Mouse (Mus musculus) forebrain, embryonic 16.5 days (tissue): Measurements from ENCODE around the gene Fh1. TPM values are rescaled to one million over a fixed set of nuclear protein-coding genes. Genes with fewer than 3 reads are reported as not detected.

Experiments
- ATAC-seq: fragments of 200-750 bp; cut with Nextera tagmentation; 2 replicates; pipeline ENCODE4 v1.8.0; 2017; ENCODE audit warnings: mild to moderate bottlenecking, moderate library complexity
- H3K27ac ChIP-seq: fragments of 300-500 bp; sonication (generic); 2 replicates; pipeline ENCODE4 v1.5.1; 2014; ENCODE audit warnings: low read length, control low read depth
- H3K27me3 ChIP-seq: fragments of 300-500 bp; sonication (generic); replicated peaks from 2 replicates; pipeline ENCODE4 v1.6.1; 2014; ENCODE audit warnings: low read length; ENCODE audit not compliant: control insufficient read depth, insufficient read depth
- H3K36me3 ChIP-seq: fragments of 300-500 bp; sonication (generic); 2 replicates; pipeline ENCODE4 v1.6.1; 2014; ENCODE audit not compliant: control insufficient read depth, insufficient read depth
- H3K4me1 ChIP-seq: fragments of 300-500 bp; sonication (generic); replicated peaks from 2 replicates; pipeline ENCODE4 v1.6.1; 2014; ENCODE audit warnings: low read length; ENCODE audit not compliant: control insufficient read depth, insufficient read depth
- H3K4me2 ChIP-seq: fragments of 300-500 bp; sonication (generic); 2 replicates; pipeline ENCODE4 v1.6.1; 2014; ENCODE audit warnings: mild to moderate bottlenecking, low read length, control low read depth
- H3K4me3 ChIP-seq: fragments of 300-500 bp; sonication (generic); replicated peaks from 2 replicates; pipeline ENCODE4 v1.5.1; 2014; ENCODE audit warnings: mild to moderate bottlenecking, low read length, control low read depth
- H3K9ac ChIP-seq: fragments of 300-500 bp; sonication (generic); replicated peaks from 2 replicates; pipeline ENCODE4 v1.6.1; 2014; ENCODE audit warnings: low read depth, low read length, control low read depth
- H3K9me3 ChIP-seq: fragments of 300-500 bp; sonication (generic); 2 replicates; pipeline ENCODE4 v1.6.1; 2016; ENCODE audit warnings: low read length; ENCODE audit not compliant: control insufficient read depth
- WGBS: fragments of 180-500 bp; shearing (Covaris S2); extraction: QIAGEN DNeasy Blood & Tissue Kit; methylation state at CpG from one replicate; pipeline ENCODE4 v1.1.7; 2014; 5-methylcytosine and 5-hydroxymethylcytosine counted together
- polyA plus RNA-seq: library from polyadenylated mRNA; unstranded; fragments of >200 nt; fragmentation: Nextera tagmentation; extraction: Ambion mirVana; gene quantifications from 2 replicates; pipeline ENCODE4 v1.2.1, GENCODE M21; 2015

Gene Fh1
- 72.5 and 75.9 TPM in 2 replicates for polyA plus RNA-seq

GRCm38 (mm10) chr1:175625257-175625879, at the start of gene Fh1:
Gene Fh1 (minus strand): TSS chr1:175625635.
- ATAC-seq, result peak; percentile 100
- Histone ChIP-seq H3K27me3 (no peaks in the 10 kb centered on the region), H3K4me1 (peaks cover 9% of the 10 kb centered on the region), H3K36me3 (no peaks in the 10 kb centered on the region), H3K4me3 (peak within 1 kb of the TSS; percentile 95), H3K27ac (peak within 1 kb of the TSS; percentile 70), H3K4me2 (peak within 1 kb of the TSS; percentile 88), H3K9ac (peak within 1 kb of the TSS; percentile 95), H3K9me3 (no peaks in the 10 kb centered on the region)
- under 1% methylated on average over 58 of the region's 58 CpGs for WGBS

DNA sequence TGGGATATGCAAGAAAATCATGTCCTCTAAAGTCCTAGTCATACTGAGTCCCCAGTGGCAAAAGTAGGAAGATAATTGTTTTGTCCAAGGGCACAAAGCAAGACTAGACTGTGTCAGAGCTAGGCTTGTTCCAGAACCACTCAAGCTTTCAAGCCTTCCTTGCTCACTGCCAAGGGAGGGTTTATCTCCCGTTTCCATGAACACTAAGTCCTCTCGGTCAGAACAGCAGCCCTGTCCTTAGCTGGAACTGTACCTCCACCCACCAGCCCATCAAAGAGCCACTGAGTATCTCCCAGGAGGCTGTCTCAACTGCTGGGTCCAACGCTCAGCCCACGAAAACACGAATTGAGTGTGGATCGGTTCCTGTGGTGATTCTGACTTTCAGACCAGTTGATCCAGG, 49.7 kb upstream of the Fh1 start:
- Histone ChIP-seq H3K9ac (no peak overlapping the region), H3K4me2 (no peak overlapping the region), H3K4me3 (no peak overlapping the region), H3K4me1 (no peaks in the 10 kb centered on the region), H3K36me3 (no peaks in the 10 kb centered on the region), H3K9me3 (no peaks in the 10 kb centered on the region), H3K27ac (no peak overlapping the region), H3K27me3 (no peaks in the 10 kb centered on the region)
- no peak for ATAC-seq
- WGBS, result 86% methylated on average over 6 of the region's 6 CpGs

DNA sequence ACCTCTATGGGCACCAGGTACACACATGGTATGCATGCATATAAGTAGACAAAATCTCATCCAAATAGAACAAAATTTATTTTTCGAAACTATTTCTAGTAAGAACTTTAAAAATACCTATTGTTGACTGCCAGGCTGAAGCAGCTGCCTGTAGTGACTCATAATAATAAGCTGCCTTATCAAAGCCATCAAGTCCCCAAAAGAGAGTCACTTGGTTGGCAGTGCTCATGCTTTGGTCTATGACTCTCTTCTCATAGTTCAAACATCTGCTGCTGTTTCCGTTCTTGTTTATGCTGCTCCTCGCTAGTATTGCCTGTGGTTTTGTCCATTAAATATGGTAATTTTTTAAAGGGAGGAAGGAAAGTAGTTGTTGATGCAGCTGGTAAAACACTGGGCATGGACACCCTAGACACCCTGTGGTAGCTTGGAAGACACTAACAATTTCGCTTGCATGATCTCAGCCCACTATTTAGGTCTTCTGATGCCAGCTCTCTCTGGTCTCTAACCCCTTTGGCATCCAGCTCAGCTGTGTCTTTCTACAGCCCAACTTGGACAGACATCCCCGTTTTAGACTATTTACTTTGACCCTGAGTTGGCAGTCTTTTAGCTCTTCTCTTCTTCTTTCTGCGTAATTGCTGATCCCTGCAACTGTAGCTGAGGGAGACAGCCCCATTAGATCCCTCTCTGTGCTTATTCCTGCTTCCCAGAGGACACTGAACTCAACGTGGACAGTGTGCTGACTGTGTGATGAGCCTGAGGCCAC, 48.3 kb upstream of the Fh1 start:
- WGBS, result 81% methylated on average over 7 of the region's 7 CpGs
- no peak overlapping the region for H3K4me3 ChIP-seq

DNA sequence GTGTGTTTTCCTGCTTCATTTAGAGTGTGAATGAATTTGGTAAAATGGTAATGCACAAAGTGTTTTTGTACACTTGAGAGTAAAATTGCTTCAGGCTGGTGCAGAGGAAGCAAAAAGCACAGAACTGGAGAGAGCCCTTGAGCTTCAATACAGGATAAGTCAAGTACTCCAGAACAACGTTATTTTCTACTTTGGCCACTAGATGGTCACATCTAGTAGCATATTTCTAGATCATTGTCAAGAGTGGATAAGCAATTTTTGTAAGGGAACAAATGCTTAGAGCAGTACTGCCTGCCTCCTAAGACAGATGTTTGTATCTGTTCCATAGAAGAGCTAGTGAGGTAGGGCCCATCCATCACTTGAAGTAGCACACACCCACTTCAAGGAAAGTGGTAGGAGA, 46.2 kb upstream of the Fh1 start:
- no peak overlapping the region for H3K27ac ChIP-seq
- H3K9me3 ChIP-seq, result no peaks in the 10 kb centered on the region
- no peaks in the 10 kb centered on the region for H3K27me3 ChIP-seq
- 38% methylated on average over 1 of the region's 1 CpGs for WGBS
- H3K9ac ChIP-seq, result no peak overlapping the region
- no peaks in the 10 kb centered on the region for H3K4me1 ChIP-seq
- ATAC-seq, result no peak
- no peak overlapping the region for H3K4me2 ChIP-seq
- no peak overlapping the region for H3K4me3 ChIP-seq
- no peaks in the 10 kb centered on the region for H3K36me3 ChIP-seq

More for the DNA sequence above, 48.3 kb upstream of the Fh1 start:
- Histone ChIP-seq H3K9ac (no peak overlapping the region), H3K27me3 (no peaks in the 10 kb centered on the region), H3K4me1 (no peaks in the 10 kb centered on the region), H3K27ac (no peak overlapping the region), H3K36me3 (no peaks in the 10 kb centered on the region), H3K9me3 (no peaks in the 10 kb centered on the region), H3K4me2 (no peak overlapping the region)
- no peak for ATAC-seq

DNA sequence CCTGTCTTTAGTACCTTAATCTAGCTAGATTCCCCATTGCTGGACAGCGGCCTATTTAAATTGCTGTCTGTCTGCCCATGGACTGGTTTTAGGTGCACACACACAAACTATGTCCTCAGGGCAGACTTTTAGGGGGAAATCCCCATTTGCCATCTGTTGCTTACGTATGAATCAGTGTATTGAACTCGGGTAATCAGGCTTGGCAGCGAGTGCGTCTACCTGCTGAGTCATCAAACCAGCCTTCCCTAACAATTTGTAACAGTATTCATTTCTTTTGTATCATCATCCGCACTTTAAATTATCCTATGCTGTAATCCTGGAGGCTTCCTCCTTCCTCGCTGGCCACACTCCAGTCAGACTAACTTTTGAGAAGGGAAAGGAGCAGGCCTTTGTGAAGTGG, 44.6 kb upstream of the Fh1 start:
- Histone ChIP-seq H3K4me3 (no peak overlapping the region), H3K4me2 (no peak overlapping the region), H3K27ac (no peak overlapping the region), H3K9me3 (no peaks in the 10 kb centered on the region), H3K9ac (no peak overlapping the region), H3K4me1 (no peaks in the 10 kb centered on the region), H3K27me3 (no peaks in the 10 kb centered on the region), H3K36me3 (no peaks in the 10 kb centered on the region)
- ATAC-seq, result no peak
- WGBS, result 40% methylated on average over 7 of the region's 7 CpGs

GRCm38 (mm10) chr1:175669456-175669855, 44.0 kb upstream of the Fh1 start:
- Histone ChIP-seq H3K4me3 (no peak overlapping the region), H3K9me3 (no peaks in the 10 kb centered on the region), H3K36me3 (no peaks in the 10 kb centered on the region), H3K4me2 (no peak overlapping the region), H3K27ac (no peak overlapping the region), H3K9ac (no peak overlapping the region), H3K4me1 (no peaks in the 10 kb centered on the region), H3K27me3 (no peaks in the 10 kb centered on the region)
- 84% methylated on average over 3 of the region's 3 CpGs for WGBS
- ATAC-seq, result no peak

GRCm38 (mm10) chr1:175668666-175669405, 43.4 kb upstream of the Fh1 start:
- Histone ChIP-seq H3K4me1 (no peaks in the 10 kb centered on the region), H3K27ac (no peak overlapping the region), H3K9ac (no peak overlapping the region), H3K36me3 (no peaks in the 10 kb centered on the region), H3K9me3 (no peaks in the 10 kb centered on the region), H3K4me3 (no peak overlapping the region), H3K27me3 (no peaks in the 10 kb centered on the region), H3K4me2 (no peak overlapping the region)
- ATAC-seq, result peak; percentile 80
- WGBS, result 82% methylated on average over 5 of the region's 5 CpGs

GRCm38 (mm10) chr1:175659900-175660299, 34.5 kb upstream of the Fh1 start:
- H3K4me3 ChIP-seq, result no peak overlapping the region

GRCm38 (mm10) chr1:175648615-175649014, 23.2 kb upstream of the Fh1 start:
- WGBS, result 98% methylated on average over 4 of the region's 4 CpGs
- Histone ChIP-seq H3K4me1 (no peaks in the 10 kb centered on the region), H3K9ac (no peak overlapping the region)

More at GRCm38 (mm10) chr1:175659900-175660299, 34.5 kb upstream of the Fh1 start:
- Histone ChIP-seq H3K9me3 (no peaks in the 10 kb centered on the region), H3K27me3 (no peaks in the 10 kb centered on the region), H3K36me3 (no peaks in the 10 kb centered on the region), H3K4me1 (no peaks in the 10 kb centered on the region), H3K4me2 (no peak overlapping the region), H3K27ac (no peak overlapping the region), H3K9ac (no peak overlapping the region)
- WGBS, result 93% methylated on average over 4 of the region's 4 CpGs
- no peak for ATAC-seq

More at GRCm38 (mm10) chr1:175648615-175649014, 23.2 kb upstream of the Fh1 start:
- Histone ChIP-seq H3K4me3 (no peak overlapping the region), H3K27ac (no peak overlapping the region), H3K9me3 (no peaks in the 10 kb centered on the region), H3K27me3 (no peaks in the 10 kb centered on the region), H3K36me3 (no peaks in the 10 kb centered on the region), H3K4me2 (no peak overlapping the region)
- ATAC-seq, result no peak
